Mouse (Mus musculus) WW6 (cell line): ENCODE measurements around the gene Klhl13.

Experiments
- DNase-seq: peaks from one replicate; pipeline ENCODE4 v3.0.0-alpha.2; 2013; ENCODE audit warnings: low read depth, low spot score

The Klhl13 gene

DNA sequence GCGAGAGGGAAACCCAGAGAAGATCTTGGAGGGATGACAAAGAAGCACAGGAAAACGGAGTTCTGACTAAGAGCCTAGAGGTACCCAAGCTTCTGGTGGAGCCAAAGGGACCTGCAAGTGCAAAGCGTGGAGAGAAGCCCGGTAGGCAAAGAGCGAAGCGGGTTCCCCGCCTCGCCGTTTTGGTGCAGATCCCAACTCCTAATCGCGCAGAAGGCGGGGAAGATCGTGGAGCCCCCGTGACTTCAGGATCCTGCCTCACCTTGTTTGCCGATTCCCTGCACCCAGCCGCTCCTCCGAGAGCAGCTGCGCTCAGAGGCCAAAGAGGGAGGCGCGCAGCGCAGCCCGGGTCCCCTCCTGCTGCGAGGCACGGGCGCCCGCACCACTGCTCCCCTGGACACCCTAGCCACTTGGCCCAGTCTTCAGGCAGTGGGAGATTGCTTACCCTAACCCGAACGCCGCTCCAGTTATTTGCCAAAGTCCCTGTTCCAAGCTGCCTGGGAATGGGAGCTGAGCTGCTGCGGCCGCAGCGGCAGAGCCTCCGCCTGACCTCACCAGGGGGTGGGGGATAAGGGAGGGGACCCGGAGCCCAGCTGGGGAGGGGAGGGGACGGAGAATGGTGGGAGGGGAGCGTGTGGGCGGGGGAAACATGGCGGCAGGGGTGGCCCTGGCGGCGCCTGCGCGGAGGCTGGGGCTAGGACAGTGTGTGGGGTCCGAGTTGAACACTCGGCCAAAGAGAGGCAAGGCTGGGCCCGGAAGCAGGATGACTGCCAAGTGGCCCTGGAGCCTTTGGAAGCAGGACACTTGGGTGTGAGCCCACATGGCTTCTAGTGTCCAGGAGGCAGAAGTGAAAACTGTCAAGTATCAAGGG lies at the start of gene Klhl13:
Klhl13 (minus strand) TSS at position 569 of the 868 bp plus-strand sequence.
- DNase-seq = peak; percentile 13

DNA sequence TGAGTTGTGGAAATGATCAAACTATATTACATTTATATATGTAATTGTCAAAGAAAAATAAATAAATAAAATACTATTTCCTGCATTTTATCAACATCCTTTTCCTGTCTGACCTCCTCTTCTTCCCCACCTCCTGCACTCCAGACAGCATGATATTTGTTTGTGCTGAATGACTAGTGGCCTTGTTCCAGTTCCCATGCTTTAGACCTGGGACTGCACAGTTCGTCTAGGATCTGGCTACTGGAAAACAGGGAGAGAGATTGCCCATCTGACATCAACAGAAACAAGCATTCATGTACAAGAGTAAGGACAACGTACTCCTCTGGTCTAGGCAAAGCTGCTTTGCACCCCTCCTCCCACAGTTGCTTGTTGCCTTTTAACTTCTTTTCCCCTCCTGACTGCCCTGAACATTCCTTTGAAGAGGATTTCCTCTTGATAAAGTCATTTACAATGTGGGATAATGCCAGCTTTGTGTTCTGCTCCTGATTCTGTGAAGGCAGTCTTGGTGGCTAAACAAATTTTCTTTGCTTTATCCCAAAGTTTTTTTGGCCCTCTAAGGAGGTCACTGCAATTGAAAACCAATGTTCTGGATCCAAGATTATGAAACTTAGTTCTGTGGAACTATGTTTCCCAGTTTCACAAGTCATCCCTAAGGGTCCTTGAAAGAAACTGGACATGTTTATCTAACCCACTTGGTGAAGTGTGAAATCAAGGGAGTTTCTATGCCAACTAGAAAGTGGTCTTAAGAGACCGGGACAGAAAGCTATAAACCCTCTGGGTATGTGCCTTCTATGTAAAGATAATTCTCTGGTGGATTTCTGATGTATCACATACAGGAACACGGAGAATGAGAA lies 44.6 kb upstream of the Klhl13 start:
- no peak for DNase-seq

DNA sequence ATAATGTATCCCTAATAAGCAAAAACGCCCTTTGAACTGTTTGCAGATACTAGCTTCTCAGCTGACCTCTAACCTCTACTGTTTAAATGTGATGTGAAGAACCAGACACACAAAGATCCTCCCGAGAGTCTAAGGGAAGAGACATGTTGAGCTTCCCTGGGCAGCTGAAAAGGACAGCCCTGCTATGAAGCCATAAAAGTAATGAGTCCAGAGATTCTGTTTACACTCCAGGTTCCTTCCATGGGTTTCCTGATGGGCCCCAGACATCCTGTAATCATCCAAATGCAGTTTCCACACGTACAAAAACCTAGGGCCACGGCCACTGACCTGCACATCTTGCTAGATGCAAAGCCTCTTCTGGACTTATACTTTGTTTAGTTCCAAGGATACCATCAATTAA lies 23.8 kb upstream of the Klhl13 start:
- no peak for DNase-seq

DNA sequence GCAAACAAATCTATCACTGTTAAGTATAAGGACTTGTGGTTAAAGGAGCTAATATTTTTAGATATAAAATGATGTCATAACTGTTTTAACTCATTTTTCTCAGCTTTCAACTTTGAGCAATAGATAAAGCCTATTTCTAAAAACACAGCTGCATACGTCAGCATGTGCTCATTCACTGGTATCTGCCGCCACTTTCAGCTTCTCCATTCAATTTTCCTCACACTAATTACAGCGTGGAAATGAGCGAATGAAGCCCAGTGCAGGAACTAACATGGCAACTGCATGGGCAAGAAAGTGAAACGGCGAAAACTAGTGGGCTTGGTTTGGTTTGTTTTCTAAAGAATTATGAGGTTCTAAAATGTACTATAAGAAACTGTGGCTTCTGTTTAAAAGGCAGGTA lies 1.4 kb downstream of the Klhl13 start:
- no peak for DNase-seq

DNA sequence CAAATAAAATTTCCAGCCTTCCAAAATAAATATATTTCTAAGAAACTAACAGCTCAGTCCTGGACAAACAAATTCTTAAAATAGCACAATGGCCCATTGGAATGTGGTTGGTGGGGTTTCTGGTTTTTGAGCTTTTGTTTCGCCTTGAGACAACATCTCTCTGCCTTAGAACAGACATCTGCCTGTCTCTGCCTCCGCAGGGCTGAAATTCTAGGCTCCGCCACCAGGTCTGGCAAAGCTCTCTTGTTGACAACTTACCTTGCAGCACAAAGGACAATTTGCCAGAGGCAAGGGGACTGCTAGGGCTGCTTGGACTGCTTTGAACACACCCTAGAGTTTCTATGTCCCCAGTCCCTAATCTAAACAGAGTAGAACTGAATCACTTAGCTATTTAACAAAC lies 4.4 kb downstream of the Klhl13 start:
- DNase-seq = no peak

DNA sequence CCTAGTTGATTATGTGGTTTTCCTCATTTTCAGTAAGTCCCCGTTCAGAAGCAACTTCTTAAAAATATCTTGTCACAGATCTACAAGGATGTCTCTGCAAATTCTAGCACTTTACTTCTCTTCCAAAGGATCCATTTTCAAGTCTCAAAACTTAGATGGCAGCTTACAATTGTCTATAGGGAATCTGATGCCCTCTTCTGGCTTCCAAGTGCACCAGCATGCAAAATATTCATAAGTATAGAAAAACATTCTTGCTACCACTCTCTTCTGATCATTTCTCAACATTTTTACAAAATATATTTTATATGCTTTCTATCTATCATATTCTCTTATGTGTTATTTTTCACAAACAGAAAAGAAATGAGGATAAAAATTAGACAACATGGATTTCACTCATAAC lies 14.8 kb downstream of the Klhl13 start:
- no peak for DNase-seq

DNA sequence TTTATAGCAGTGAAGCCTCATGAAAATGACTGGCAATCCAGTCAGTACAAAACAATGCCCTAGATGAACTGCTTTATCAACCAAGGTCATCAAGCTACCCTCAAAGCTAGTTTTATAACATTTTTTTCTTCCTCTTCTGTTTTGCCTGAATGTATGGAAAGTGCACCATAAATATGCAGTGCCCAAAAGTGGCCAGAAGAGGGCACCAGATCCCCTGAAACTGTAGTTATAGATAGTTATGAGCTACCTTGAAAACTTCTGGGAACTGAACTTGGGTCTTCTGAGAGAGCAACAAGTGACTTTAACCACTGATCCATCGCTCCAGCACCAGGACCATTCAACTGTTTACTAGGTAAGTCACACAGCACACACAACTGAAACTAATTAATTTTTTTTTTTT lies 36.8 kb downstream of the Klhl13 start:
- DNase-seq = no peak

DNA sequence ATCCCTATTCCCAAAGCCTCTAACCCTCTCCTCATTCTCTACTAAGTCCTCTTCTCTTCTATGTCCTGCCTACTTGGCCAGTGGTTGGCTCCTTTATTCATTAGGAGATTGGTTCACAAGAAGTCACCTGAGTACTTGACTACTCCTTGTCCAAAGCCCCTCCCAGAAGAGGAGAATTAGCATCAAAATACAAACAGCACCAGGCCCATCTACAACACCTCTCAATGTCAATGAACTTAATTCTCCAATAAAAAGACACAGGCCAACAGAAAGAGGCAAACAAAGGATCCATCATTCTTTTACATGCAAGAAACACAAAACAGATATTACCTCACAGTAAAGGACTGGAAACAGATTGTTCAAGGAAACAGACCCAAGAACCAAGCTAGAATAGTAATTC lies 46.0 kb downstream of the Klhl13 start:
- no peak for DNase-seq

DNA sequence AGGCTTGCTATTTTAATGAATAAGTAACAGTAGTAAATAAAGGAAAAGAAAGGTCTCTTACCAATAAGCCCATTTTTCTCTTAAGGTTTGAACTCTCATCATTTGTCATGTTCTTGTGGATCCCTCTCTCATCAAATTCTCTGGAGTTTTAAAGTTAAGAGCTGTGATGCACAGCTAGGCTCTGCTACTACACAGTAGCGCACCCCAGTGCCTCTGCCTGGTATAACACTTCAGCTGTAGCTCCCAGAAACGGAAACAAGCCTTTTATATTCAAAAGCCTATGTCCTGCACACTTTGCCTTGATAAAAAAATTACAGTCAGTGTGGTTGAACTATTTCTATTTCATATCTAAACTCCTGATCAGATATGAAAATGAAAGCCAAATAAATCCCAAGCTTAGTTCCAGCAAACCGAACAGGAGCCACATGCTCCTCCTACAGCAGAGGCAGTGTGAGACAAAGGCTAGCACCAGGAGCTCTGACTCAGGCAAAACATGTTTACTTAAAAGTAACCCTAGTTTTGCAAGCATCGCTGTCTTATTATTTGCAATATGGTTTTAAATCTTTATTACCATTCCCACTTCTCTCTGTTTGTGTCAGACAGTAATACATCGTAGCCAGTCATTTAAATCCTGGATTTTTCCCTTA lies 68.8 kb downstream of the Klhl13 start:
- no peak for DNase-seq

DNA sequence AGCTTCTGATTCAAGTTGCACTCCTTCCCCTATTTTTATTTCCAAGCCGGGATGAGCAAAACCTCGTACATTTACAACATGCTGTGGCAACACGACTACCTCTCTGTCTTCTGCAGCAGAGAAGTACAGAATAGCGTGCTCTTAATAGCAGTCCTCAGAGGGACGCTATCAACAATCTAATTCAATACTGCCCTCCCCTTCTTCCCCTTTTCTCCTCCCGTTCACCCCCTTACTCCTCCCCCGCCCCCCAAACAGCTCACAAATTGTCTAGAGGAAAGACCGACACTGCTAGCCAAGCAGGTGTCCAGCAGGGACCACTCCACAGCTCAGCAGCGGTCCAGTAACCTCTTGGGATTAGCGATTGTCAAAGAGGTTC lies 79.5 kb downstream of the Klhl13 start:
- DNase-seq = no peak

DNA sequence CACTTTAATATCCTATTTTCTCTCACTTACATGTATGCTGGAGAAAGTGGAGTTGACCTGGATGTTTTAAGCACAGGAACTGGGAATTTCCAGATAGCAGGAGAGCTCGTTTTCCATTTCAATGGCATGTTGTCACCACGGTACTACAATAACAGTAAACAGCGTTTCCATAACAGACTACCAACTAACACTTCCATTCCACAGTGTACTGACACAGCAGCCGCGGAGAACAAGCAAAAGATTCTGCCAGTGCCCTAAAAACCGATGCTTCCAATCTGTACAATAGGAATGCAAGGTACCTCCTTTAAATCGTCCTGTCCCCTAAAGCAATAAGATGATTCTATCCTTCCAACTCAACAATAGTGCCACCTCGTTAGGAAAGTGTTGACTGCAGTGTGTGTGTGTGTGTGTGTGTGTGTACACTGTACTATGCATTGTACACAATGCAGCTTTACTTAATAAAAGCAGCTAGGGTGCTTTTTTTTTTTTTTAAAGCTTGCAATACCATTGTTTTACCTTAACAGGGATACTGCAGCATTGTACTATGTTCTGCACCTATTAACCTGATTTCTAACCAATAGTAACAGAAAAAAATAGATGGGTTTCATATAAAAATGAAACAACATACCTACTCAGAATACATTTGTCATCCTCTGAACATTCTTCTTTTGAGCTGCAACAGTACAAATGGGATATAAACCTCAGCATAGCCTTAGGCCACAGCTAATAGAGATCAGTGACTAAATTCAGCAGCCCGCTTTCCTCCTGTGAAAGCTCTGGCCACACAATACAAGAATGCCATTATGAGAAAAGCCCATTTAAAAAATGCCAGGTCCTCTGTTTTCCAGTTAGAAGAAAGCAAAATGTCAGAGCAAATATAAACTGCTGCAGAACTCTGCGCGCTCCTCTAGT lies 80.1 kb downstream of the Klhl13 start:
- DNase-seq = no peak

DNA sequence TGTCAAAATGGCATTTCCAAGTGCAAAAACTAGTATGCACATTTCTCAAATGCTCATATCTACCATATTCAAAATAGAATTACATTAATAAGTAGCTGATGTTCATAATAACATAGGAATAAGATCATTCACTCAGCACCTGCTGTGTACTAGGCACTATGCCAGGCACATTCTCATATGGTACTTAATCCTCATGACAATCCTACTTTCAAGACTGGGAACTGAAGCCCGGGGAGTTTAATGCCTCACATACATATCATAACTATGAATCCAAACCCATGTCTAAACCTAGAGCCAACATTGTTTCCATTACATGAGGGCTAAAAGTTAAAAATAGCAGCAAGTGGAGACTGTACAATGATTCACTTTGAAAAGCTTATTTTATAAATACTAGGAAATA lies 97.3 kb downstream of the Klhl13 start:
- DNase-seq = no peak

DNA sequence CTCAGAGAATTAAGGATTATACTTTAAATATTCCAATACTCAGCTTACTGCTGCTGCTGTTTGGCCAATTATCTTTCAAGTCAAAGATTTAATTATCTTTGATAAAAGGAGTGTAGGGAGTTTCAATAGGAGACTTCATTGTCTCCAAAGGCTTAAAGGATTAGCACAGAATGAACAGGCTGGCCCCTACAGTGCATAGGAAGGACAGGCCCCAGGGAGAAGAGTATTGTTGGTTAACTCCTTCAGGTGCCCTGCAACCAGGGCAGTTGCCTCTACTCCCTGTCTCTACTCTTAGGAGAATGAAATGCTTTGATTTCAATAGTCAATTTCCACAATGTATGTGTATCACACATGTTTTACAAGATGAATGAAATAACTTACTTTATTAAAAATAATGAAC lies 116.1 kb downstream of the Klhl13 start:
- no peak for DNase-seq
